Mouse (Mus musculus) thymus, postnatal 36 days (tissue): ENCODE data around the gene Vmn1r179.
"Not testable (repeated sequence)": the region's sequence is repeated elsewhere in the genome, so short reads cannot be mapped to it uniquely, and the experiment has no call there.

ENCODE experiments used
- DNase-seq, 2 experiments: peaks; one replicate each; pipeline ENCODE4 v3.0.0; 2022; ENCODE audit warnings: mixed read lengths in 2 of 2

The Vmn1r179 gene

GRCm38 (mm10) chr7:23926678-23927077 is at the start of gene Vmn1r179:
TSS of gene Vmn1r179 (plus strand) at chr7:23926978.
- DNase-seq, result no peak

GRCm38 (mm10) chr7:23891709-23892108 is 35.1 kb upstream of the Vmn1r179 start, which contains the start of gene Vmn1r178:
TSS of gene Vmn1r178 (plus strand) at chr7:23892009.
- DNase-seq, result no peak

DNA sequence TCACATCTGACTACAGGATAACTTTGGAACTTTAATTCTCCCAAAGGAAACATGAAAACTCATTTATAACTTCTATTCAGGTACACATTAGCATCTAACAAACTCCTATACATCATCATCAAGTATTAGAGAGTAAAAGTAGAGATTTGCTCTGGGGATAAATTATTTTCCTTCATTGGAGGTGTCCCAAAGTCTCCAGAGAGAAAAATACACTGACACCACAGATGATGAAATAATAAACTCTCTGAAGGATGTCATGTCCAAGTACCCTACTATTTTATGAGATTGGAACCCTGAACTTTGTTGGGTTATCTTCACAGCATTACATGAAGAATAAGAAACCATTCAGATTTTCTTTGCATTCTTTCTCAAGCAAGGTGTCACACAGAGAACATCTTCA is 23.6 kb downstream of the Vmn1r179 start, which contains the start of gene Vmn1r180:
Gene Vmn1r180 (plus strand): TSS at position 301 of the 400 bp plus-strand sequence.
- DNase-seq, result no peak

DNA sequence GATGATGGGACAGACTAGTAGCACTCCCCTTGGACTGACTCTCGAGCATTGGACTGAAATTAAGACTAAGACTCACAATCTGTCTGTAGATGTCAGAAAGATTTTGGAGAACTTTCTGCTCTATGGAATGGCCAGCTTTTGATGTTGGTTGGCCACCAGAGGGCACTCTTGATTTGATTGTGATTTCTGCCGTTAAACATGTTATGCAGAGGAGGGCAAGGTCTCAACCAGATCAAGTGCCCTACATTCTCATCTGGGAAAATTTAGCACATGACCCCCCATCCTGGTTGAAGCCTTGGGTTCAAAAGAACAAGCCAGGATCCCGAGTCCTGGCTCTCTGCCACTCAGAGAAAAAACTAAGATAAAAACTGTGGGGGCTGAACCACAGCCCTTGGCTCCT is 41.3 kb downstream of the Vmn1r179 start:
- DNase-seq, result peak in 1 of 2 experiments; percentile 4

GRCm38 (mm10) chr7:23974315-23974714 is 47.5 kb downstream of the Vmn1r179 start, which contains the start of gene Vmn1r181:
TSS of gene Vmn1r181 (plus strand) at chr7:23974615.
- DNase-seq, result not testable (repeated sequence)
